Mouse (Mus musculus): ENCODE data around the gene H2al1a.

- TF ChIP-seq RAD21 (IDR thresholded peaks at IDR 0.05; ENCODE audit: low read depth, low read length): no peak
- no peak for TF ChIP-seq CTCF (conservative IDR thresholded peaks at IDR 0.05 in 1 of 2, IDR thresholded peaks at IDR 0.05 in 1 of 2; ENCODE audit: low read depth in 2 of 2, low read length in 2 of 2)
- TF ChIP-seq MAZ (IDR thresholded peaks at IDR 0.05; ENCODE audit: low read depth, low read length): no peak
Observed at GRCm38 (mm10) chrX:11345762-11346161, 46.7 kb downstream of the H2al1a start.
